Mouse (Mus musculus) myocyte (in vitro differentiated cells): ENCODE measurements around the gene Kcnt2. TPM values are rescaled to one million over a fixed set of nuclear protein-coding genes. Genes with fewer than 3 reads are reported as not detected.

Source experiments
- H3K27me3 ChIP-seq: one replicate; pipeline ENCODE4 v1.6.1; 2011; ENCODE audit not compliant: control insufficient read depth, insufficient read depth, insufficient read length
- H3K36me3 ChIP-seq: one replicate; pipeline ENCODE4 v1.6.1; 2011; ENCODE audit not compliant: control insufficient read depth, insufficient read depth
- H3K4me2 ChIP-seq: one replicate; pipeline ENCODE4 v1.6.1; 2011; ENCODE audit warnings: low read depth, control low read depth
- H3K4me3 ChIP-seq: one replicate; pipeline ENCODE4 v1.5.1; 2011; ENCODE audit warnings: mild to moderate bottlenecking, control low read depth, moderate library complexity
- H3K79me2 ChIP-seq: one replicate; pipeline ENCODE4 v1.6.1; 2011; ENCODE audit not compliant: control insufficient read depth, insufficient read depth
- H3ac ChIP-seq: one replicate; pipeline ENCODE4 v1.6.1; 2011; ENCODE audit not compliant: control insufficient read depth, insufficient read length
- CEBPB ChIP-seq: IDR thresholded peaks from 2 replicates; pipeline ENCODE4 v1.6.1; 2011; ENCODE audit warnings: mild to moderate bottlenecking, moderate library complexity; ENCODE audit not compliant: poor library complexity, insufficient read depth, severe bottlenecking
- E2F4 ChIP-seq: IDR thresholded peaks from one replicate; pipeline ENCODE4 v1.6.1; 2011; ENCODE audit warnings: mild to moderate bottlenecking, control low read depth, moderate library complexity; ENCODE audit not compliant: insufficient read depth
- MAX ChIP-seq: IDR thresholded peaks from one replicate; pipeline ENCODE4 v1.6.1; 2011; ENCODE audit warnings: low read depth, mild to moderate bottlenecking, control low read depth
- MYOD1 ChIP-seq, 3 experiments: IDR thresholded peaks; one replicate each; pipeline ENCODE4 v1.6.1; 2011; ENCODE audit warnings: control low read depth in 2 of 3, low read depth in 2 of 3, mild to moderate bottlenecking in 2 of 3, moderate library complexity in 1 of 3; ENCODE audit not compliant: insufficient read length in 2 of 3, control insufficient read depth in 1 of 3
- MYOG ChIP-seq, 3 experiments: IDR thresholded peaks; one replicate each; pipeline ENCODE4 v1.6.1; 2011; ENCODE audit warnings: control low read depth in 2 of 3, low read depth in 2 of 3, mild to moderate bottlenecking in 2 of 3; ENCODE audit not compliant: insufficient read length in 2 of 3, control insufficient read depth in 1 of 3, insufficient read depth in 1 of 3
- POLR2A ChIP-seq: IDR thresholded peaks from one replicate; pipeline ENCODE4 v1.6.1; 2011; ENCODE audit warnings: low read depth, mild to moderate bottlenecking, control low read depth, moderate library complexity; ENCODE audit not compliant: insufficient read length
- POLR2AphosphoS2 ChIP-seq: IDR thresholded peaks from one replicate; pipeline ENCODE4 v1.6.1; 2011; ENCODE audit warnings: low read depth, control low read depth; ENCODE audit not compliant: insufficient read length
- REST ChIP-seq: IDR thresholded peaks from one replicate; pipeline ENCODE4 v1.6.1; 2011; ENCODE audit warnings: mild to moderate bottlenecking, control low read depth, moderate library complexity; ENCODE audit not compliant: insufficient read depth, insufficient read length
- SRF ChIP-seq: IDR thresholded peaks from one replicate; pipeline ENCODE4 v1.6.1; 2011; ENCODE audit warnings: low read depth; ENCODE audit not compliant: control insufficient read depth, insufficient read length
- TCF12 ChIP-seq: IDR thresholded peaks from one replicate; pipeline ENCODE4 v1.6.1; 2011; ENCODE audit warnings: mild to moderate bottlenecking, control low read depth; ENCODE audit not compliant: poor library complexity, insufficient read depth, severe bottlenecking
- TCF3 ChIP-seq: IDR thresholded peaks from one replicate; pipeline ENCODE4 v1.6.1; 2011; ENCODE audit warnings: low read depth, control low read depth; ENCODE audit not compliant: insufficient read length
- USF1 ChIP-seq: IDR thresholded peaks from one replicate; pipeline ENCODE4 v1.6.1; 2011; ENCODE audit warnings: low read depth, mild to moderate bottlenecking, control low read depth, moderate library complexity
- polyA plus RNA-seq: library from polyadenylated mRNA; unstranded; fragments of >200 nt; fragmentation: generic; extraction: Trizol; gene quantifications from one replicate; pipeline ENCODE4 v1.2.1, GENCODE M21; 2012; ENCODE audit warnings: missing spikeins

Kcnt2 gene
- polyA plus RNA-seq, 1 experiment = 0.19 TPM

DNA sequence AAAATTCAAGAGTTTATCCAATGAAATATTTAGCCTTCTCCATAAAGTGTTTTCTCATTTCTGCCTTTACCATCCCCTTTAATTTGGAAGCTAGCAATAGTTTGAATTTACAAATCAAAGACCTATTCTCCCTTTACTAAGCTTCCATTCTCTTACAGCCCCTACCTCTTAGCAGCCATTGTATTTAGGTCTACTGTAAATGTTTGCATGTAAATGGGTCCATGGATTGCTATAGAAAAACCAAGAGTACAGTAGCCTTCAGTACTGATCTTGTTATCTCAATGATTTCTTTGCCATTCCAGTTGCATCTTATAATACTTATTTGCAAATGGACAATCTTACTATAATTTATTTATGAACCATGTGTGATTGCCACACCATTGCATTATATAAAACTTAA lies 267.5 kb downstream of the Kcnt2 start:
- H3ac ChIP-seq = no peak overlapping the region
- H3K27me3 ChIP-seq = no peaks in the 10 kb centered on the region
- no peaks in the 10 kb centered on the region for H3K79me2 ChIP-seq
- no peak overlapping the region for H3K4me3 ChIP-seq
- no peaks in the 10 kb centered on the region for H3K36me3 ChIP-seq
- TF ChIP-seq SRF (no peak), POLR2AphosphoS2 (no peak), MYOD1 (IDR thresholded peaks at IDR 0.05; ENCODE audit: control insufficient read depth in 1 of 3, insufficient read length in 2 of 3, low read depth in 2 of 3) (no peak), POLR2A (no peak), TCF12 (no peak), REST (no peak), TCF3 (no peak), CEBPB (no peak), USF1 (no peak), MAX (no peak), E2F4 (no peak), MYOG (IDR thresholded peaks at IDR 0.05; ENCODE audit: control insufficient read depth in 1 of 3, insufficient read depth in 1 of 3, insufficient read length in 2 of 3, low read depth in 2 of 3) (no peak)
- H3K4me2 ChIP-seq = no peak overlapping the region

DNA sequence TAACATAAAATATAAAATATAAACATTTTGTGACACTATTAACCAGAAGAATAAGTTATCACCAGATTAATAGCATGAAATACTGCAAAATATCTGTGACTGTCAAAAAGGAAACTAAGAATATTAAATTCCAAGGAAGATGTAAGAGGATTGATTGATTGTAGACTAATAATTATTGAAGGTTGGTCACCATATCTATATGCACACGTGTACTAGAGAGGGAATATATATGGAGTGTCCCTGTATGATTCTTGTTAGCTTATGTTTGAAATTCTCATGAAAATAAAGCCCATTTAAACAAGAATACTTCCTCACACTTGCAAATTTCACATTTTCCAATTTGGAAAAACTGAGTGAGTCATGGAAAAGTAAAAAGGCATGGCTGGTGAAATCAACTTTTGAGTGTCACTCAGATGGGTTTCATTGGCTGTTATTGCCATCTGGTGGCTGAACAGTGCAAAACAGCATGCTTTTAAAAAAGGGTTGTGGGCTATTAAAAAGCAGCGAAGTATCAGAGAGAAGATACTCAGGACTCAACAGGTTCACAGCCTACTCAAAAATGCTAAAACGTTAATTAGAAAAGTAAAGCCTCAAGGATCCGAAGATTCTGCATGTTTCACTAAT lies 285.4 kb downstream of the Kcnt2 start:
- Histone ChIP-seq H3ac (no peak overlapping the region), H3K79me2 (no peaks in the 10 kb centered on the region), H3K4me3 (no peak overlapping the region), H3K27me3 (no peaks in the 10 kb centered on the region), H3K4me2 (no peak overlapping the region), H3K36me3 (no peaks in the 10 kb centered on the region)
- TF ChIP-seq SRF = no peak
- TF ChIP-seq POLR2A = no peak
- no peak for TF ChIP-seq TCF3
- no peak for TF ChIP-seq USF1
- TF ChIP-seq MYOD1 (IDR thresholded peaks at IDR 0.05; ENCODE audit: control insufficient read depth in 1 of 3, insufficient read length in 2 of 3, low read depth in 2 of 3) = no peak
- TF ChIP-seq TCF12 = no peak
- no peak for TF ChIP-seq CEBPB
- no peak for TF ChIP-seq E2F4
- no peak for TF ChIP-seq POLR2AphosphoS2
- TF ChIP-seq REST = no peak
- TF ChIP-seq MYOG (IDR thresholded peaks at IDR 0.05; ENCODE audit: control insufficient read depth in 1 of 3, insufficient read depth in 1 of 3, insufficient read length in 2 of 3, low read depth in 2 of 3) = no peak

DNA sequence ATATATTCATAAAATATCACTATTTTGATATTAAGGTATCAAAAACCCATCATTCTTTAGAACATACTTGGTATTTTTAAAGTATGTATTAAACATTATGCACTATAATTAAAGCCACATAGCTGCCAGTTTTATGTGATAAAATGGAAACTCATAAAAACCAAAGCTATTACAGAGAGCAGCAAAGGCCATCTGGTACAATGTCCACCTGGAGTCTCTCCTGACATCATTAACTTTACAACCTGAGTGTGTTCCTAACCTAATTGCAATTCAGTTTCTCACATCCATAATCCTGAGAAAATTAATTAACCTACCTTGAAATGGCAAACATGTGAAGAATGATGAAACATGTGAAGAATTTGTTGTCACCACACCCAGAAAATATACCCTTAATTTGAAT lies 288.9 kb downstream of the Kcnt2 start:
- TF ChIP-seq USF1 (no peak), E2F4 (no peak), TCF12 (no peak), SRF (no peak), MYOD1 (IDR thresholded peaks at IDR 0.05; ENCODE audit: control insufficient read depth in 1 of 3, insufficient read length in 2 of 3, low read depth in 2 of 3) (no peak), MYOG (IDR thresholded peaks at IDR 0.05; ENCODE audit: control insufficient read depth in 1 of 3, insufficient read depth in 1 of 3, insufficient read length in 2 of 3, low read depth in 2 of 3) (no peak), REST (no peak), POLR2A (no peak), CEBPB (no peak), TCF3 (no peak), POLR2AphosphoS2 (no peak), MAX (no peak)
- no peaks in the 10 kb centered on the region for H3K79me2 ChIP-seq
- no peak overlapping the region for H3K4me3 ChIP-seq
- H3K36me3 ChIP-seq = no peaks in the 10 kb centered on the region
- H3ac ChIP-seq = no peak overlapping the region
- H3K27me3 ChIP-seq = no peaks in the 10 kb centered on the region
- H3K4me2 ChIP-seq = no peak overlapping the region

DNA sequence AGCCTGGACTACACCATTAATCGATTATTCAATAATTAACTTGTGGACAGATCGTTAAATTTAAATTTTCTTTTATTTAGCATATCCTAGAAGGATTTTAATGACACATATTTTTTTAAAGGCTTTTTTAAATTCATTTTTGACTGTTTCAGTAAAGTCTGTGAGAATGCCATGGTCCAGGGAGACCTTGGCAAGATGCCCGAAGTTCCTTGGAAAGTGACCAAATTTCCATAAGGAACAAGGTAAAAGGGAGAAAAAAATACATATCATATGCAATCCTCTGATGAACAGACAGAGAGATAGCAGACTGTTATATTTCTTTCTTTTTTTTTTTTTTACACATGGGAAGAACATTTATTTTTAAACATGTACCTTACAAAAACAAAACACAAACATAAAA lies 296.1 kb downstream of the Kcnt2 start:
- Histone ChIP-seq H3K4me2 (no peak overlapping the region), H3K4me3 (no peak overlapping the region), H3K27me3 (no peaks in the 10 kb centered on the region), H3ac (no peak overlapping the region), H3K79me2 (no peaks in the 10 kb centered on the region), H3K36me3 (no peaks in the 10 kb centered on the region)
- TF ChIP-seq TCF12 (no peak), MYOG (IDR thresholded peaks at IDR 0.05; ENCODE audit: control insufficient read depth in 1 of 3, insufficient read depth in 1 of 3, insufficient read length in 2 of 3, low read depth in 2 of 3) (no peak), REST (no peak), USF1 (no peak), E2F4 (no peak), POLR2A (no peak), MYOD1 (IDR thresholded peaks at IDR 0.05; ENCODE audit: control insufficient read depth in 1 of 3, insufficient read length in 2 of 3, low read depth in 2 of 3) (no peak), POLR2AphosphoS2 (no peak), MAX (no peak), CEBPB (no peak), SRF (no peak), TCF3 (no peak)
